Mouse (Mus musculus) kidney, adult 2 months (tissue): ENCODE results near the gene Plekho1.

Experiments used
- CTCF ChIP-seq: fragments of 200-500 bp; conservative IDR thresholded peaks from 2 replicates; pipeline ENCODE4 v1.5.1; 2011; ENCODE audit warnings: low read depth, mild to moderate bottlenecking, control low read depth, low read length, moderate library complexity, mixed read lengths; ENCODE audit not compliant: insufficient read depth, insufficient read length
- POLR2A ChIP-seq: fragments of 200-500 bp; IDR thresholded peaks from one replicate; pipeline ENCODE4 v1.6.1; 2011; ENCODE audit warnings: low read depth, low read length, control low read depth

DNA sequence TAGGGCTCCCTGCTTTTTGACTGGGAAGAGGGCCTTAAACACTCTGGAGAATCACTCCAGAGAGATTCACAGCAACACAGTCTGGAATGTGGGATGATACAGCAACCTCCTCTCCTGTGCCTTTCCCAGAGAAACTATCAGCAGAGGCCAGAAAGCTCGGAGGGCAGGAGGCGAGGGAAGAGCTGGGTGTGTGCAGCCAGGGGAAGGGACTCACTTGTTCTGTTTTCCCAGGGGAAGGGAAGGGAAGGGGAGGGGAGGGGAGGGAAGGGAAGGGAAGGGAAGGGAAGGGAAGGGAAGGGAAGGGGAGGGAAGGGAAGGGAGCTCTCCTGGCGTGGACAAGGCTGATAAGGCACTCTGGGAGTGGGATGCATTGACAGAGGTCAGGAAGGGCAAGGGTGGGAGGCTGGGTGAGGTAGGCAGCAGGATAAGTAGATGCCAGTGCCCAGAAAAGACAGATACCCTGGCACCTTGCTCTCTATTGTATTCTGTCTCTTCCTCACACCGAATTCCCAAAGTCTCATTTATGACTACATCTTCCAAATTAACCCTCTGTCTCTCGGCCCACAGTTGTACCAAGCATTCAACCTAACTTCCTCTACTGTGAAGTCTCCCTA is 2.7 kb downstream of the Plekho1 start:
- TF ChIP-seq CTCF (no peak), POLR2A (no peak)
